Mouse (Mus musculus): ENCODE results near the gene Cacnb1.

GRCm38 (mm10) chr11:97979824-97980495 lies 42.9 kb downstream of the Cacnb1 start:
- no peak for TF ChIP-seq CTCF (IDR thresholded peaks at IDR 0.05; ENCODE audit: control insufficient read depth, insufficient read depth, insufficient read length)
- no peak for TF ChIP-seq MAX (IDR thresholded peaks at IDR 0.05)
- no peak for TF ChIP-seq MYOD1 (IDR thresholded peaks at IDR 0.05; ENCODE audit: control insufficient read depth, insufficient read length, low read depth)
- TF ChIP-seq CEBPB (IDR thresholded peaks at IDR 0.05; ENCODE audit: low read depth) = no peak
